ENCODE assay signal across 9 mouse cellular contexts in genomic region chr1:50925356-50925921, GRCm38 (mm10). TPM values are rescaled to one million over a fixed set of nuclear protein-coding genes. Genes with fewer than 3 reads are reported as not detected.
DNase-seq lines count a peak whose midpoint lies in the region; ATAC-seq and TF ChIP-seq lines count a peak whose summit lies in the region.
"Had no signal": no experiment of that assay in that cellular context is flagged by ENCODE, and none has a peak within 500 bp of the region (broad histone marks: within the 10 kb centered on the region; RNA-seq: fewer than 3 reads in every experiment).

No protein-coding gene starts in this region.

- no peak for ATAC-seq in embryonic facial prominence, embryonic 11.5 days (replicated peaks; ENCODE audit: insufficient number of reproducible peaks, low FRiP score, low TSS enrichment, low read depth)
- no peak for ATAC-seq in midbrain, embryonic 14.5 days (ENCODE audit: low FRiP score, low TSS enrichment)
- no peak for ATAC-seq in monocyte, adult 5-6 weeks (replicated peaks; ENCODE audit: insufficient number of reproducible peaks, low FRiP score, low TSS enrichment, poor library complexity, severe bottlenecking)

- no peak overlapping the region for H3K27ac ChIP-seq in embryonic facial prominence, embryonic 11.5 days (replicated peaks; ENCODE audit: low read depth, low read length)
- peak overlapping the region; percentile 94 for H3K27ac ChIP-seq in layer of hippocampus, adult 2 months
- peak overlapping the region; percentile 96 for H3K27ac ChIP-seq in midbrain, embryonic 14.5 days (replicated peaks; ENCODE audit: low read depth, low read length)
- H3K27ac ChIP-seq: liver, embryonic 13.5 days had no signal

- H3K4me2 ChIP-seq in embryonic facial prominence, embryonic 11.5 days (ENCODE audit: low read depth, low read length) = peak overlapping the region; percentile 19; the same call in 1 of the 2 replicates
- peak overlapping the region; percentile 93 for H3K4me2 ChIP-seq in midbrain, embryonic 14.5 days (ENCODE audit: low read length)

- no peaks in the 10 kb centered on the region for H3K4me1 ChIP-seq in embryonic facial prominence, embryonic 11.5 days (ENCODE audit: control insufficient read depth, insufficient read depth, low read length)
- H3K4me1 ChIP-seq in midbrain, embryonic 14.5 days (ENCODE audit: control insufficient read depth, insufficient read depth, low read length) = 0 out of 2 replicates have a peak, but pooled peaks cover 11% of the 10 kb centered on the region

- no peak overlapping the region for H3K4me3 ChIP-seq in embryonic facial prominence, embryonic 11.5 days (ENCODE audit: low read depth, low read length)
- peak overlapping the region; percentile 93 for H3K4me3 ChIP-seq in layer of hippocampus, adult 2 months
- peak overlapping the region; percentile 81 for H3K4me3 ChIP-seq in midbrain, embryonic 14.5 days (replicated peaks; ENCODE audit: low read depth, low read length)
- H3K4me3 ChIP-seq: liver, embryonic 13.5 days had no signal

- WGBS in embryonic facial prominence, embryonic 11.5 days = 6% methylated on average over 13 of the region's 13 CpGs
- 3% methylated on average over 13 of the region's 13 CpGs for WGBS in midbrain, embryonic 14.5 days

- no peak for TF ChIP-seq CTCF in layer of hippocampus, adult 2 months (conservative IDR thresholded peaks at IDR 0.05)

- DNase-seq in embryo, embryonic 10.5 days (ENCODE audit: low spot score) = peak; percentile 40
- DNase-seq in embryo, embryonic 10 days (ENCODE audit: low spot score) = no peak
- DNase-seq in embryonic facial prominence, embryonic 11.5 days (ENCODE audit: low spot score) = peak; percentile 12
- DNase-seq in layer of hippocampus, adult 2 months (ENCODE audit: low spot score in 2 of 2) = peak; percentile 9 to 33
- DNase-seq in midbrain, embryonic 14.5 days = peak; percentile 81
- DNase-seq in B cell, adult 2 months = no peak
- no peak for DNase-seq in adrenal gland, postnatal 36 days
- DNase-seq: liver, embryonic 13.5 days had no signal

- peaks cover 5% of the 10 kb centered on the region for H3K27me3 ChIP-seq in embryonic facial prominence, embryonic 11.5 days (ENCODE audit: control insufficient read depth, insufficient read depth, low read length)
- no peaks in the 10 kb centered on the region for H3K27me3 ChIP-seq in midbrain, embryonic 14.5 days (ENCODE audit: control insufficient read depth, insufficient read depth, low read length)

- no peak overlapping the region for H3K9ac ChIP-seq in embryonic facial prominence, embryonic 11.5 days (replicated peaks; ENCODE audit: low read length)
- peak overlapping the region; percentile 88 for H3K9ac ChIP-seq in midbrain, embryonic 14.5 days (replicated peaks; ENCODE audit: low read length)
- H3K9ac ChIP-seq: liver, embryonic 13.5 days had no signal

- no peaks in the 10 kb centered on the region for H3K36me3 ChIP-seq in embryonic facial prominence, embryonic 11.5 days (replicated peaks; ENCODE audit: control insufficient read depth, insufficient read depth, low read depth, low read length)
- H3K36me3 ChIP-seq in midbrain, embryonic 14.5 days (ENCODE audit: control insufficient read depth, insufficient read depth, low read length) = no peaks in the 10 kb centered on the region
- H3K36me3 ChIP-seq: liver, embryonic 13.5 days had no signal

- no peaks in the 10 kb centered on the region for H3K9me3 ChIP-seq in embryonic facial prominence, embryonic 11.5 days (replicated peaks; ENCODE audit: control insufficient read depth, low read length)
- no peaks in the 10 kb centered on the region for H3K9me3 ChIP-seq in midbrain, embryonic 14.5 days (ENCODE audit: control insufficient read depth, low read length)
- H3K9me3 ChIP-seq: liver, embryonic 13.5 days had no signal

RNA-seq across cellular contexts. Expression of gene Tmeff2, which starts 25.0 kb away (rescaled TPM):
- 8.6 and 10.1 TPM in 2 replicates for polyA plus RNA-seq in embryonic facial prominence, embryonic 11.5 days (2014; fragmentation: Nextera tagmentation; extraction: Ambion mirVana)
- 10 to 100 TPM; 57.3 to 60.8 TPM for total RNA-seq in layer of hippocampus, adult 2 months (2021)
- 72.0 and 81.0 TPM in 2 replicates for polyA plus RNA-seq in midbrain, embryonic 14.5 days (2014; fragmentation: Nextera tagmentation; extraction: Ambion mirVana)
- not detected in 3 replicates for total RNA-seq in monocyte, adult 5-6 weeks (2017)
- total RNA-seq in adrenal gland, postnatal 36 days (2021) = 1 to 10 TPM; 5.1 to 5.8 TPM

Comparison
In these comparisons a context has a peak if more than half of its experiments do, and no peak if none do; other contexts are left out.
1. DNase-seq: peak in embryo, embryonic 10.5 days (single experiment), embryonic facial prominence, embryonic 11.5 days (single experiment), layer of hippocampus, adult 2 months (2 of 2) and midbrain, embryonic 14.5 days (single experiment); none in embryo, embryonic 10 days (single experiment), B cell, adult 2 months (0 of 2) and adrenal gland, postnatal 36 days (0 of 2).
2. RNA of gene Tmeff2, which starts 25.0 kb away (total RNA-seq): 57.3 to 60.8 TPM in layer of hippocampus, adult 2 months; 5.1 to 5.8 TPM in adrenal gland, postnatal 36 days and not detected in monocyte, adult 5-6 weeks; every median in the first group is over 4 times any median in the second.